Mouse (Mus musculus): ENCODE measurements at regions not wholly inside any gene's neighbourhood (a gene's known extent, or its start where the extent isn't known, plus 50 kb on each side); places are given as distances from the start of the nearest gene placed in this dataset.

DNA sequence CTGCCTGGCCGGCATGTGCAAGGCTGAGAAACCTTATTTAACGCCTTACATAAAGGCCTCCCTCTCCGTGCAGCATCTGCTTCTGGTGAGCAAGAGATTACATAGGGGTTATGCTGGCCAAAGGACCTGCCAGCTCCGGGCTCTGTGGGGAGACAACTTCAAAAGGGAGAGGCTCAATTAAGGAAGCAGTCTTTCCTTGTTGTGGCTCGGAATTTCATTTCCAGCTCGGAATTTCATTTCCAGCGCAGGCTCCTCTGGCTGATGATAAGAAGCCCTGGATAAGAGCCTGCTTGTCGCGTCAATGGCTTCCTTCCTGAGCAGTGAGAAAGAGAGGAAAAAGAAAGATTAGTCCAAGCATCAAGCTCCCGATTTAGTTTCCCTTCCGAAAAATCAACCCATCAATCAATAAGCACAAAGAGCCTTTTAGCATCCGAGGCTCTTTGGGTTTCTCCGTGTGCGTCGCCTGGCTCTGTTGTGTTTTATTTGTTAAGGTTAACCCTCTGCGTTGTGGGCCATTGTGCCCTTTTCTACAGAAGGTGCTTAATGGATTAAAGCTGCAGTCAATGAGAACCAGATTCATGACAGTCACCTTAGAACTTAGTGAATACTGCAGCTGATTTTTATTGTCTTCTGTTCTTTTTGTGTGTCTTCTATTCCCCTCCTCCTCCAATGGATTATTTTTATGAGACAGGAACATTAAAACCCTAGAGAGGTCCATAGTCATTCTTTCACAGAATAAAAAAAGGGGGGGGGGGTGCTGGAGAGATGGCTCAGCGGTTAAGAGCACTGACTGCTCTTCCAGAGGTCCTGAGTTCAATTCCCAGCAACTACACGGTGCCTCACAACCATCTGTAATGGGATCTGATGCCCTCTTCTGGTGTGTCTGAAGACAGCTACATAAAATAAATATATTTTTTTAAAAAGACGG is 218.3 kb downstream of the Myo1b start:
- peak overlapping the region; percentile 39 for H3K4me2 ChIP-seq (ENCODE audit: low read length)
- H3K4me1 ChIP-seq (ENCODE audit: control insufficient read depth, insufficient read depth, low read depth, low read length): peaks cover 7% of the 10 kb centered on the region
- H3K4me3 ChIP-seq (ENCODE audit: low read length): no peak overlapping the region
- H3K27ac ChIP-seq (ENCODE audit: low read depth, low read length): peak overlapping the region; percentile 74
- no peaks in the 10 kb centered on the region for H3K9me3 ChIP-seq (ENCODE audit: control insufficient read depth, low read length)
- H3K27me3 ChIP-seq (replicated peaks; ENCODE audit: control insufficient read depth, insufficient read depth, low read length): no peaks in the 10 kb centered on the region
- peak overlapping the region; percentile 52 for H3K9ac ChIP-seq (ENCODE audit: low read depth, low read length)
- H3K36me3 ChIP-seq (ENCODE audit: control insufficient read depth, insufficient read depth, low read length): no peaks in the 10 kb centered on the region
- 8% methylated on average over 19 of the region's 19 CpGs for WGBS
- peak; percentile 82 for ATAC-seq

DNA sequence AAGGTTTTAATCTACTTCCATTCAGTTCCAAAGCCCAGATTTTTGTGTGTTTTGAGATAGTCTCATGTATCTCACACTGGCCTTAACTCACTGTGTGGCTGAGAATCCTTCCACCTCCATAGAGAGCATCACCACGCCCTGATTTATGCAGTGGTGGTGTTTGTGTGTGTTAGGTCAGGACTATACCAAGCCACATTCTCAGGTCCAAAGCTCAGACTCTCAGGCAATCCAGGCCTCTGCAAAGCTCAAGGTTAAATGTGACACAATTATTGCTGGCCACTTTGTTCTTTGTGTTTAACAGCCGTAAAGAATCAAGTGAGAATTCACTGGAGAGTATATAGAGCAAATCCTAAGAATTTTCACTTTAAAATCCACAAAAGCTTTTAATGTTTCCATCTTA is 218.2 kb upstream of the Nabp1 start:
- H3K27ac ChIP-seq (ENCODE audit: low read depth, low read length): no peak overlapping the region
- no peak overlapping the region for H3K4me2 ChIP-seq (ENCODE audit: low read length)
- no peaks in the 10 kb centered on the region for H3K9me3 ChIP-seq (ENCODE audit: control insufficient read depth, low read length)
- whole genome bisulfite sequencing: 53% methylated on average over 2 of the region's 2 CpGs
- no peaks in the 10 kb centered on the region for H3K36me3 ChIP-seq (ENCODE audit: control insufficient read depth, insufficient read depth, low read length)
- no peak overlapping the region for H3K4me3 ChIP-seq (ENCODE audit: low read length)
- no peak overlapping the region for H3K9ac ChIP-seq (ENCODE audit: low read depth, low read length)
- H3K4me1 ChIP-seq (ENCODE audit: control insufficient read depth, insufficient read depth, low read depth, low read length): peaks cover 7% of the 10 kb centered on the region
- H3K27me3 ChIP-seq (replicated peaks; ENCODE audit: control insufficient read depth, insufficient read depth, low read length): no peaks in the 10 kb centered on the region
- no peak for ATAC-seq

DNA sequence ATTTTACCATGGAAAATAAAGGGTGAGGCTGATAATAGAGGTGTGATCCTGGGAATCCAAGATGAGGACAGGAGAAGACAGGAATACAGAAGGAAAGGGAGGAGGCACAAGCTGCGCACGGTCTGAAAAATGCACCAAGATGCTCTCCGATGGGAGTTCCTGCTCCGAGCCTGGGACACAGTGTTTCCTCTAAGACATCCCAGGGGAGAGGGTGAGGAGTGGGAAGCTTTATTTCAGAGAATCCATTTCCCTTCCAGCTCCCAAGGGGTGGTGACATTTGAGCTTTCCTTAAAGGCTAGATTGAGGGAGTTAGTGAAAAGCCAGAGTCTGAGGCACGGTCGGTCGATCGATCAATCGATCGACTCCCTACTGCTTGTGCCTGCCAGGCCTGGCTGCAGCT is 212.7 kb upstream of the Nabp1 start:
- no peaks in the 10 kb centered on the region for H3K9me3 ChIP-seq (ENCODE audit: control insufficient read depth, low read length)
- no peak overlapping the region for H3K27ac ChIP-seq (ENCODE audit: low read depth, low read length)
- H3K4me3 ChIP-seq (ENCODE audit: low read length): no peak overlapping the region
- no peak overlapping the region for H3K9ac ChIP-seq (ENCODE audit: low read depth, low read length)
- no peaks in the 10 kb centered on the region for H3K36me3 ChIP-seq (ENCODE audit: control insufficient read depth, insufficient read depth, low read length)
- 90% methylated on average over 10 of the region's 10 CpGs for WGBS
- H3K4me2 ChIP-seq (ENCODE audit: low read length): no peak overlapping the region
- no peaks in the 10 kb centered on the region for H3K27me3 ChIP-seq (replicated peaks; ENCODE audit: control insufficient read depth, insufficient read depth, low read length)
- no peak for ATAC-seq
- H3K4me1 ChIP-seq (ENCODE audit: control insufficient read depth, insufficient read depth, low read depth, low read length): peaks cover 8% of the 10 kb centered on the region

DNA sequence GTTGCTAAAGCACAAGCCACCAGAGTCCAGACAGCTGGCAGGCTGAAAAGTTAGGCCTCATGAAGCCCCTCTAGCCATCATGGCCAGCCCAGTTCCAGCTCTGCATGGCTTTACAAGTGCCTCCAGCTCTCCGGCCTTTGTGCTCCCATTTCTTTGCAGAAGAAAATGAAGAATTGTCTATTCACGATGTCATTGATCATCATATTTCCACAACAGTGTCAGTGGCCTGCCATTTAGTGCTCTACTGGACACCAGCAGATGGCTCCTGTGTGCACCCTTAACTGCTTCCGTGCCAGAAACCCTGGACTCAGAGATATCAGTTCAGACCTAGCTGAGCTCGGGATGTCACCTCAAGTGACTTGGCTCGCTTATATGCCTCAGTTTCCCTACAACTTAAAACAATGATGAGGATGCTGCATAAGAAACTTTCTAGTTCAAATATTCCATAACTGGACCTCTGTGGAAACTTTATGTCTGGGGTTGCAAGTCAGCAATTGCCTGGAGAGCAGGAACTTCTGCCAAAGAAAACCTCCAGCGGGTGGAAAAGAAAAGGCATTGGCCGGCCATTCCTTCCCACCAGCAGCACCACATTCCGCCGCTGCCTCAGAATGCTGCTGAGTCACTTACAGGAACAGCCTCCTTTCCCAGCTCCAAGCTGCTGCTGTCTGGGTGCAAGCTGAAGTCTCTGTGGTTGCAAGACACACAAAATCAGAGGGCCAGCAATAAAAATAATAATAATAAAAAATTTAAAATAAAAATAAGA is 211.4 kb upstream of the Nabp1 start:
- no peak overlapping the region for H3K4me2 ChIP-seq (ENCODE audit: low read length)
- WGBS: 77% methylated on average over 9 of the region's 9 CpGs
- ATAC-seq: no peak

DNA sequence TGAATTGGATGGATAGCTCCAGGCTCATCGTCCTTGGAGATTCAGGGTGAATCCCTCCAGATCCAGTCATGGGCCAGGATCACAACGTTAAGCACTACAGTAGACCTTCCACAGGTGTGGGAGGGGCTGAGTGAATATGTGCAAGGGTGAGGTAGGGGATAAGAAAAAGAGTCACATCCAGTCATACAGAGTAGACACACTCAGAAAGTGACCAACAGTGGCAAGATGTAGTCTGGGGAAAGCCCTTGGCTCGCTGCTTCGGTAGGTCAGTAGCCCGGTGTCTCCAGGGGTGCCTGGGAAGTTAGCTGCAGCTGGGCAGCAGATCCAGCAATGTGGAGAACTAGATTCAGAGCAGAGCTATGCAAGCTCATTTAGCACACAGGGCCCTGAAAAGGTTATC is 210.7 kb upstream of the Nabp1 start:
- Histone ChIP-seq H3K9ac (ENCODE audit: low read depth, low read length) (no peak overlapping the region), H3K27ac (ENCODE audit: low read depth, low read length) (no peak overlapping the region; the same call in 1 of the 2 replicates), H3K36me3 (ENCODE audit: control insufficient read depth, insufficient read depth, low read length) (no peaks in the 10 kb centered on the region), H3K4me2 (ENCODE audit: low read length) (no peak overlapping the region), H3K27me3 (replicated peaks; ENCODE audit: control insufficient read depth, insufficient read depth, low read length) (no peaks in the 10 kb centered on the region), H3K4me1 (ENCODE audit: control insufficient read depth, insufficient read depth, low read depth, low read length) (peaks cover 8% of the 10 kb centered on the region), H3K4me3 (ENCODE audit: low read length) (no peak overlapping the region), H3K9me3 (ENCODE audit: control insufficient read depth, low read length) (no peaks in the 10 kb centered on the region)
- 77% methylated on average over 5 of the region's 5 CpGs for WGBS
- no peak for ATAC-seq

More for the DNA sequence above, 211.4 kb upstream of the Nabp1 start:
- no peaks in the 10 kb centered on the region for H3K9me3 ChIP-seq (ENCODE audit: control insufficient read depth, low read length)
- no peak overlapping the region for H3K4me3 ChIP-seq (ENCODE audit: low read length)
- no peaks in the 10 kb centered on the region for H3K36me3 ChIP-seq (ENCODE audit: control insufficient read depth, insufficient read depth, low read length)
- no peak overlapping the region for H3K9ac ChIP-seq (ENCODE audit: low read depth, low read length)
- no peak overlapping the region for H3K27ac ChIP-seq (ENCODE audit: low read depth, low read length)
- H3K27me3 ChIP-seq (replicated peaks; ENCODE audit: control insufficient read depth, insufficient read depth, low read length): no peaks in the 10 kb centered on the region
- H3K4me1 ChIP-seq (ENCODE audit: control insufficient read depth, insufficient read depth, low read depth, low read length): peaks cover 8% of the 10 kb centered on the region

DNA sequence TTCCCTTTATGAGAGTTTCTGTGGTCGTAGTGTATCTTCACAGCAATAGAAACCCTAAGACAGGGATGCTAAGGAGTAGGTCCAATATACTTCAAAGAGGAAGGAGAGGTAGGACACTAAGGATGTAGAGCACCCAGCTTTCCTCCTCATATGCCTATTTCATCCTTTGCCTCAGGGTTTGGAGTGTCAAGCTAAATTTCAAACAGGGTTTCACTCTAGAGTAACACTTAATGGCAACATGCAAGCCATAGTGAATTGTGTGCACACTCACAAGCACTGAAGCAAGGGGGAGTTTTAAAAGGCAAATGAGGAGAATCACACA is 210.0 kb upstream of the Nabp1 start:
- peak overlapping the region; percentile 66; the same call in 1 of the 2 replicates for H3K27ac ChIP-seq (ENCODE audit: low read depth, low read length)
- H3K4me3 ChIP-seq (ENCODE audit: low read length): no peak overlapping the region
- no peaks in the 10 kb centered on the region for H3K36me3 ChIP-seq (ENCODE audit: control insufficient read depth, insufficient read depth, low read length)
- WGBS: 7% methylated on average over 1 of the region's 1 CpGs
- no peak overlapping the region for H3K9ac ChIP-seq (ENCODE audit: low read depth, low read length)
- no peak; the same call in 1 of the 2 replicates for ATAC-seq
- H3K4me1 ChIP-seq (ENCODE audit: control insufficient read depth, insufficient read depth, low read depth, low read length): peaks cover 8% of the 10 kb centered on the region
- no peak overlapping the region for H3K4me2 ChIP-seq (ENCODE audit: low read length)
- H3K27me3 ChIP-seq (replicated peaks; ENCODE audit: control insufficient read depth, insufficient read depth, low read length): no peaks in the 10 kb centered on the region
- no peaks in the 10 kb centered on the region for H3K9me3 ChIP-seq (ENCODE audit: control insufficient read depth, low read length)

DNA sequence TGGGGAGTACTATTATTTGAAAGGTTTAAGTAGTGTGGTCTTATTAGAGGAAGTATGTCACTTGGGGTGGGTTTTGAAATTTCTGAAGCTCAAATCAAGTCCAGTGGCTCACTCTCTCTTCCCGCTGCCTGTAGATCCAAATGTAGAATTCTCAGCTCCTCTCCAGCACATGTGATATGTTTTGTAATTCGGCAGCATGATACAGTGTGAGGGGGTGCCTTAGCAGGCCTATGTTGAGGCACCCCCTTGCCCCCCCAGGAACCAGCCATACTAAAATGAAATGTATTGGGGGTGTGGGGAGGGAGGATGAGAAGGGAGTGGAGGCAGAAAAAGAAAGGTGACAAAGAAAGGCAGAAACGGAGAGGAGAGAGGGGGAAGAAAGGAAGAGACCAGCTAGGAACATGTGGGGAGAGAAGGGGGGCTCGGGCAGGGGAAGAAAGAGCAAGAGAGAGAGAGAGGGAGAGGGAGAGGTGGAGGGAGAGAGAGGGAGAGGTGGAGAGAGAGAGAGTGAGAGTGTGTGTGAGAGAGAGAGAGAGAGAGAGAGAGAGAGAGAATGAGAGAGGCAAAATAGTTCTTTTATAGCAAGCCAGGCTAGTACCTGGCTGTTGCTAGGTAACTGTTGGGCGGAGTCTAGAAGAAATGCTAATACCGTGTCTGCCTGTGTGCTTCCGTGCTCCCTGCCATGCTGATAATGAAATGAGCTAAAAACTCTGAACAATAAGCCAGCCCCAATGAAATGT is 209.4 kb upstream of the Nabp1 start:
- H3K36me3 ChIP-seq (ENCODE audit: control insufficient read depth, insufficient read depth, low read length): no peaks in the 10 kb centered on the region
- H3K27me3 ChIP-seq (replicated peaks; ENCODE audit: control insufficient read depth, insufficient read depth, low read length): no peaks in the 10 kb centered on the region
- peaks cover 8% of the 10 kb centered on the region for H3K4me1 ChIP-seq (ENCODE audit: control insufficient read depth, insufficient read depth, low read depth, low read length)
- WGBS: 31% methylated on average over 7 of the region's 7 CpGs
- peak overlapping the region; percentile 42; the same call in 1 of the 2 replicates for H3K9ac ChIP-seq (ENCODE audit: low read depth, low read length)
- no peaks in the 10 kb centered on the region for H3K9me3 ChIP-seq (ENCODE audit: control insufficient read depth, low read length)
- H3K4me2 ChIP-seq (ENCODE audit: low read length): no peak overlapping the region
- no peak overlapping the region for H3K4me3 ChIP-seq (ENCODE audit: low read length)
- peak overlapping the region; percentile 66 for H3K27ac ChIP-seq (ENCODE audit: low read depth, low read length)
- ATAC-seq: peak; percentile 94

DNA sequence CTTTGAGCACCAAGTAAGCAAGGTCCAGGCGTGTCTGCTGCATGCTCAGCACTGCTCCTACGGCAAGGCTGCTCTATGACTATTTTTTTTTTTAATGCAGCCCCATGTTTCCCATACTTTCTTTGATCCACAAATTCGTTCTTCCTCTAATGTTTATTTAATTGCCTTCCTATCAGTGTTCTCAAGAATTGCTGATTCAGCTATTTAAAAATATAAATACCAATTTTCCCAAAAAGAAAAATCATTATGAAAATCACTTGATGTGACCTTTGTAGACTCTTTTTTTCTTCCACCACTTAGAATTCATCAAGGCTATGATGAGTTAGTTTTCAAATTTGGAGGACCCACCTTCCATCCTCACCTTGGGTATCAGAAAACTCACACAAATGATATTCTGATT is 208.5 kb upstream of the Nabp1 start:
- Histone ChIP-seq H3K9ac (ENCODE audit: low read depth, low read length) (no peak overlapping the region), H3K4me3 (ENCODE audit: low read length) (no peak overlapping the region), H3K36me3 (ENCODE audit: control insufficient read depth, insufficient read depth, low read length) (no peaks in the 10 kb centered on the region), H3K4me1 (ENCODE audit: control insufficient read depth, insufficient read depth, low read depth, low read length) (peaks cover 8% of the 10 kb centered on the region), H3K4me2 (ENCODE audit: low read length) (no peak overlapping the region), H3K27me3 (replicated peaks; ENCODE audit: control insufficient read depth, insufficient read depth, low read length) (no peaks in the 10 kb centered on the region), H3K27ac (ENCODE audit: low read depth, low read length) (no peak overlapping the region), H3K9me3 (ENCODE audit: control insufficient read depth, low read length) (no peaks in the 10 kb centered on the region)
- no peak for ATAC-seq
- 89% methylated on average over 3 of the region's 3 CpGs for WGBS

DNA sequence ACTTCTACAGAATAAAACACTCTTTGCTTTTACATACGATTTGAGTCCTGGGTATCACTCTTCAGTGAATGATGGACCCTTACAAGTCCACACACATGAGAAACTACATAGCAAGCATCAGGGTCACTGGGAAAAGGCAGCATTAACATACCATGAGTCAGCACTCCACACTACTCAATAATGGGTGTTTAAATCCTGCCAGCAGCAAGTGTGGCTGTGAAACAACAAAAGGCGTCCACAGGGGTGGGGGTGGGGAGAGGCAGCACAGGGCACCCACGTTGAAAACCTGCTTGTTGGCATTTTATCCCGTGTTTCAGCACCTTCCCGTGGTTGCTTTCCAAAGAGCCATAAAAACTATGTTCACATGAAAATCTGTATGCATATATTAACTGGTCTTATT is 204.0 kb upstream of the Nabp1 start:
- no peak overlapping the region for H3K9ac ChIP-seq (ENCODE audit: low read depth, low read length)
- 0 out of 2 replicates have a peak, but pooled peaks cover under 1% of the 10 kb centered on the region for H3K4me1 ChIP-seq (ENCODE audit: control insufficient read depth, insufficient read depth, low read depth, low read length)
- 79% methylated on average over 5 of the region's 5 CpGs for WGBS
- no peak for ATAC-seq
- H3K27me3 ChIP-seq (replicated peaks; ENCODE audit: control insufficient read depth, insufficient read depth, low read length): no peaks in the 10 kb centered on the region
- no peaks in the 10 kb centered on the region for H3K9me3 ChIP-seq (ENCODE audit: control insufficient read depth, low read length)
- H3K36me3 ChIP-seq (ENCODE audit: control insufficient read depth, insufficient read depth, low read length): no peaks in the 10 kb centered on the region
- H3K4me2 ChIP-seq (ENCODE audit: low read length): no peak overlapping the region
- H3K4me3 ChIP-seq (ENCODE audit: low read length): no peak overlapping the region
- H3K27ac ChIP-seq (ENCODE audit: low read depth, low read length): no peak overlapping the region
